Mouse (Mus musculus): ENCODE data around the gene Rbm15b.

Rbm15b gene

GRCm38 (mm10) chr9:106884996-106885900, 2.0 kb downstream of the Rbm15b start:
- peak; percentile 10 for DNase-seq (ENCODE audit: low read depth, low spot score)

DNA sequence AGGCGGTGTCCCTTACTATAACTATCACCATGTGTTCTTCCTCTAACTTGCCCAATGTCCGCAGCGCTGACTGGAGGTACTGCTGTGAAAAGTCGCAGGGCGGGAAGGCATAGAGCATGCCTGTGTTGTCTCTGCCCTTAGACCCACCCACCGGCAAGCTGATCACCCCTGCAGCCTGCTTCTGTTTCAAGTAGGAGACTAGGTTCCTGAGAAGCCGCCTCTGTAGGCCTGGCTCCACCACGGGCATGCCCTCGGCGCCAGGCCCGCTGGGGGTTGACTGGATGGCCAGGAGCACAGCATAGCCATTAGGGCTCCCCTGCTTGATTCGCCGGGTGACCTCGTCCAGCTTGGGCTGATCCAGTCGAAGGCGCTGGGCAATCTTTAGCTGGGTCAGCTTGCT, 2.9 kb downstream of the Rbm15b start:
- DNase-seq (ENCODE audit: low read depth, low spot score) = no peak

GRCm38 (mm10) chr9:106883085-106883484, 4.1 kb downstream of the Rbm15b start:
- no peak for DNase-seq (ENCODE audit: low read depth, low spot score)

DNA sequence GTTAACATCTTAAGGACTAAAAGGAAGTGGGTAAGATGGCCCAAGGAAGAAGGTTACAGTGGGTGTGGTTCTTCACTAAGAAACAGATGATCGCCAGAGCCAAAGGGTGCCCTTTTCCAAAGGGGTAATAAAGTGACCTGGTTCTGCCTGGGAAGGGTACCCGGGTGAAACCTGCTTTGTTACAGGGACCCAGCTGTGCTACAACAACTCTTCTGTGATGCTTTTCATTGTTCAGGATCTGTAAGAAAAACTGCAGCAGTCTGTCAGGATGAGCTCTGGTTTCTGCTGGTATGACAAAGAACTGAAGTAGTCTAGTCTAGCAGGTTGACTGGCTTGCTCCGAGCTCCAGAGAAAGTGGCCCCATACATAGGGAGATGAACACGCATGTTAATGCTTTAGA, 5.1 kb downstream of the Rbm15b start:
- no peak for DNase-seq (ENCODE audit: low read depth, low spot score)

- DNase-seq (ENCODE audit: low read depth, low spot score) = no peak
Measured at GRCm38 (mm10) chr9:106881071-106881755, 6.0 kb downstream of the Rbm15b start.

DNA sequence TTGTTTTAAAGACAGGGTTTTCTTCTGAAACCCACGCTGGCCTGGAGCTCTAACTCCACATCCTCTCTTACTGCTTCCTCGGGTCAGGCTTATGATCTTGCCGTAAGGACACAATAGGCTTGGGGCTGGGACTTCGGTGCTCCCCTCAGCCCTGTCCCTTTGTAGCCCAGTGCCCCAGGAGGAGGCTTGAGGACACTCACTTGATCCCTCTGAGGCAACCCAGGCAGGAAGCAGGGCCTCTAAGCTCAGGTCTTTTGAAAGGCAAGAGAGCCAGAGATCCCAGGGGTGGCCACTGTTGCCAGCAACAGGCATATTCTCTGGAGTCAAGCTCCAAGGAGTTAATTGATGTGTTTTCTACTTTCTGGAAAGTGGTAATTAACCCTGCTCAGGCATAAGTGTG, 7.8 kb downstream of the Rbm15b start:
- DNase-seq (ENCODE audit: low read depth, low spot score) = no peak

GRCm38 (mm10) chr9:106876666-106877065, 10.6 kb downstream of the Rbm15b start:
- no peak for DNase-seq (ENCODE audit: low read depth, low spot score)

GRCm38 (mm10) chr9:106874216-106874615, 13.0 kb downstream of the Rbm15b start:
- DNase-seq (ENCODE audit: low read depth, low spot score) = no peak

DNA sequence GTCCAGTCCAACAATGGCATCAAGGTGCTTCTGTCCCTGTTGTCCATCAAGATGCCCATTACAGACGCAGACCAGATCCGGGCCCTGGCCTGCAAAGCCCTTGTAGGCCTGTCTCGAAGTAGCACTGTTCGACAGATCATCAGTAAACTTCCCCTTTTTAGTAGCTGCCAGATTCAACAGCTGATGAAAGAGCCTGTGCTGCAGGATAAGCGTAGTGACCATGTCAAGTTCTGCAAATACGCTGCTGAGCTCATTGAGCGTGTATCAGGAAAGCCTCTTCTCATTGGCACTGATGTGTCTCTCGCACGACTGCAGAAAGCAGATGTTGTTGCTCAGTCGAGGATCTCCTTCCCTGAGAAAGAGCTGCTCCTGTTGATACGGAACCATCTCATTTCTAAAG, 29.2 kb downstream of the Rbm15b start:
- no peak for DNase-seq (ENCODE audit: low read depth, low spot score)

DNA sequence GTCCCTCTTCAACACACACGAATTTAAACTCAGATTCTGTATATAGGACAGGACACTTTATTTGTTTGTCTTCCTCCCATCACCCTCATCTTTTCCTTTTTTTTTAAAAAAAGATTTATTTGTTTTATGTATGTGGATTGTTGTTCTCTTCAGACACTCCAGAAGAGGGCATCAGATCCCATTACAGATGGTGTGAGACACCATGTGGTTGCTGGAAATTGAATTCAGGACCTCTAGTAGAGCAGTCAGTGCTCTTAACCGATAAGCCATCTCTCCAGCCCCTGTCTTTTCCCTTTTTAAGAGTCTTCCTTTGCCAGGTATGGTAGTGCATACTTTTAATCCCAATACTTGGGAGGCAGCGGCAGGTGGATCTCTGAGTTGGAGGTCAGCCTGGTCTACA, 30.6 kb downstream of the Rbm15b start:
- no peak for DNase-seq (ENCODE audit: low read depth, low spot score)

DNA sequence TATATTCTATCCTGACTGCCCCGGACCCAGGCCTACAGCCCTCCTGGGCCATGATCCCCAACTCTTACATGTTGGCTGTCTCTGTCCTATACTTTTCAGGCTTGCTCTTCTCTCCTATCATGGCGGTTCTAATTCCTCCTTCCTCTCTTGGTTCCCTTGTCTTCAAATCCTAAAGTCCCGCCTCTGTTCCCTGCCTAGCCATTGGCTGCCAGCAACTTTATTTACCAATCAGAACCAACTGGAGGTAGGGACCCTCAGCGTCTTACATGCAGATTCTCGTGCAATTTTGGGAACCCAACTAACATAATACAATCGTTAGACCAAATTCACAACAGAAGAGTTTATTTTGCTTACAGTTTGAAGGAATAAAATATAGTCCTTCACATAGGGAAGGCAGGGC, 44.4 kb downstream of the Rbm15b start:
- DNase-seq (ENCODE audit: low read depth, low spot score) = no peak

DNA sequence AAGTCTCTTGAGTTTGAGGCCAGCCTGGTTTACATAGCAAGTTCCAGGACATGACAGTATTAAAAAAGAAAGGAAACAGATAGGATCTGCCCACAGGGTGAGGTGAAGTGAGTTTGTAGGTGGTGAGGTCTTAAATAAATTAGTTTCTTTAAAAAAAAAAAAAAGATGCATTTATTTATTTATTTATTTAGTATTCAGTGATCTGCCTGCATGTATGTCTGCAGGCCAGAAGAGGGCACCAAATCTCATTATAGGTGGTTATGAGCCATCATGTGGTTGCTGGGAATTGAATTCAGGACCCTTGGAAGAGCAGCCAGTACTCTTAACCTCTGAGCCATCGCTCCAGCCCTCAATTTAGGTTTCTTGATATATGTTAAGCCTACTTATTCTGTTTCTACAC, 46.7 kb downstream of the Rbm15b start:
- no peak for DNase-seq (ENCODE audit: low read depth, low spot score)

Measured in 3T3-L1 (cell line).